Mouse (Mus musculus) midbrain, embryonic 15.5 days (tissue): ENCODE measurements around the gene Mrpl48. TPM values are rescaled to one million over a fixed set of nuclear protein-coding genes. Genes with fewer than 3 reads are reported as not detected.

Experiments used
- ATAC-seq: fragments of 200-750 bp; cut with Nextera tagmentation; replicated peaks from 2 replicates; pipeline ENCODE4 v1.8.0; 2017; ENCODE audit warnings: moderate TSS enrichment
- H3K27ac ChIP-seq: fragments of 300-500 bp; sonication (generic); 2 replicates; pipeline ENCODE4 v1.5.1; 2015; ENCODE audit warnings: mild to moderate bottlenecking, inconsistent platforms
- H3K27me3 ChIP-seq: fragments of 300-500 bp; sonication (generic); replicated peaks from 2 replicates; pipeline ENCODE4 v1.6.1; 2015; ENCODE audit warnings: inconsistent platforms
- H3K36me3 ChIP-seq: fragments of 300-500 bp; sonication (generic); replicated peaks from 2 replicates; pipeline ENCODE4 v1.6.1; 2015; ENCODE audit warnings: inconsistent platforms
- H3K4me1 ChIP-seq: fragments of 300-500 bp; sonication (generic); 2 replicates; pipeline ENCODE4 v1.6.1; 2015; ENCODE audit warnings: inconsistent platforms
- H3K4me2 ChIP-seq: fragments of 300-500 bp; sonication (generic); 2 replicates; pipeline ENCODE4 v1.6.1; 2015; ENCODE audit warnings: inconsistent platforms, mild to moderate bottlenecking, moderate library complexity
- H3K4me3 ChIP-seq: fragments of 300-500 bp; sonication (generic); 2 replicates; pipeline ENCODE4 v1.5.1; 2015; ENCODE audit warnings: mild to moderate bottlenecking, inconsistent platforms
- H3K9ac ChIP-seq: fragments of 300-500 bp; sonication (generic); 2 replicates; pipeline ENCODE4 v1.6.1; 2015; ENCODE audit warnings: mild to moderate bottlenecking, inconsistent platforms
- H3K9me3 ChIP-seq: fragments of 300-500 bp; sonication (generic); 2 replicates; pipeline ENCODE4 v1.6.1; 2016; ENCODE audit warnings: inconsistent platforms
- WGBS: fragments of 180-500 bp; shearing (Covaris S2); methylation state at CpG from one replicate; pipeline ENCODE4 v1.1.7; 2015; ENCODE audit warnings: mixed read lengths; 5-methylcytosine and 5-hydroxymethylcytosine counted together
- polyA plus RNA-seq: library from polyadenylated mRNA; unstranded; fragments of >200 nt; fragmentation: Nextera tagmentation; extraction: Ambion mirVana; gene quantifications from 2 replicates; pipeline ENCODE4 v1.2.1, GENCODE M21; 2015

Mrpl48 gene
- polyA plus RNA-seq, 1 experiment from 2014 or later, result 80.2 TPM

- peaks cover 9% of the 10 kb centered on the region for H3K4me1 ChIP-seq
- no peak overlapping the region for H3K4me3 ChIP-seq
- no peak overlapping the region for H3K27ac ChIP-seq
- no peak for ATAC-seq
- 51% methylated on average over 5 of the region's 5 CpGs for WGBS
- H3K9ac ChIP-seq, result no peak overlapping the region
- no peak overlapping the region for H3K4me2 ChIP-seq
- H3K27me3 ChIP-seq, result no peaks in the 10 kb centered on the region
- H3K9me3 ChIP-seq, result no peaks in the 10 kb centered on the region
- H3K36me3 ChIP-seq, result peaks cover 6% of the 10 kb centered on the region; the same call in 1 of the 2 replicates
Observed at GRCm38 (mm10) chr7:100550338-100551007, 57.6 kb downstream of the Mrpl48 start.

- H3K36me3 ChIP-seq, result peaks cover 6% of the 10 kb centered on the region; the same call in 1 of the 2 replicates
- H3K4me1 ChIP-seq, result peaks cover 2% of the 10 kb centered on the region
- no peak overlapping the region for H3K9ac ChIP-seq
- H3K4me2 ChIP-seq, result no peak overlapping the region
- H3K4me3 ChIP-seq, result no peak overlapping the region
- H3K9me3 ChIP-seq, result no peaks in the 10 kb centered on the region
- ATAC-seq, result no peak
- no peak overlapping the region for H3K27ac ChIP-seq
- no peaks in the 10 kb centered on the region for H3K27me3 ChIP-seq
- WGBS, result 87% methylated on average over 3 of the region's 3 CpGs
Observed at GRCm38 (mm10) chr7:100549796-100550195, 58.3 kb downstream of the Mrpl48 start.

GRCm38 (mm10) chr7:100547631-100548030, 60.5 kb downstream of the Mrpl48 start:
- no peak overlapping the region for H3K4me3 ChIP-seq
- peaks cover 6% of the 10 kb centered on the region; the same call in 1 of the 2 replicates for H3K36me3 ChIP-seq
- no peaks in the 10 kb centered on the region for H3K27me3 ChIP-seq
- WGBS, result 85% methylated on average over 4 of the region's 4 CpGs
- no peak overlapping the region for H3K9ac ChIP-seq
- no peak overlapping the region for H3K27ac ChIP-seq
- H3K4me1 ChIP-seq, result no peaks in the 10 kb centered on the region
- H3K4me2 ChIP-seq, result no peak overlapping the region
- no peak for ATAC-seq
- H3K9me3 ChIP-seq, result no peaks in the 10 kb centered on the region

- Histone ChIP-seq H3K27me3 (no peaks in the 10 kb centered on the region), H3K4me1 (no peaks in the 10 kb centered on the region), H3K36me3 (peaks cover 12% of the 10 kb centered on the region), H3K9me3 (no peaks in the 10 kb centered on the region), H3K9ac (no peak overlapping the region), H3K27ac (no peak overlapping the region), H3K4me2 (no peak overlapping the region), H3K4me3 (no peak overlapping the region)
- ATAC-seq, result no peak
- 80% methylated on average over 1 of the region's 1 CpGs for WGBS
Observed at GRCm38 (mm10) chr7:100544437-100544836, 63.7 kb downstream of the Mrpl48 start.

GRCm38 (mm10) chr7:100539516-100539915, 68.6 kb downstream of the Mrpl48 start:
- no peak overlapping the region for H3K4me2 ChIP-seq
- H3K36me3 ChIP-seq, result peaks cover 11% of the 10 kb centered on the region
- no peak overlapping the region for H3K4me3 ChIP-seq
- no peak for ATAC-seq
- no peak overlapping the region for H3K9ac ChIP-seq
- H3K9me3 ChIP-seq, result no peaks in the 10 kb centered on the region
- no peaks in the 10 kb centered on the region for H3K27me3 ChIP-seq
- no peak overlapping the region for H3K27ac ChIP-seq
- WGBS, result 95% methylated on average over 9 of the region's 9 CpGs
- peaks cover 9% of the 10 kb centered on the region for H3K4me1 ChIP-seq

GRCm38 (mm10) chr7:100537519-100537902, 70.6 kb downstream of the Mrpl48 start:
- Histone ChIP-seq H3K4me2 (peak overlapping the region; percentile 60), H3K4me3 (peak overlapping the region; percentile 58), H3K4me1 (peaks cover 9% of the 10 kb centered on the region), H3K27ac (peak overlapping the region; percentile 88), H3K9ac (peak overlapping the region; percentile 65), H3K36me3 (peaks cover 11% of the 10 kb centered on the region), H3K9me3 (no peaks in the 10 kb centered on the region), H3K27me3 (no peaks in the 10 kb centered on the region)
- WGBS, result 34% methylated on average over 7 of the region's 7 CpGs
- ATAC-seq, result no peak

GRCm38 (mm10) chr7:100536804-100537518, 71.1 kb downstream of the Mrpl48 start, which contains the start of gene Coa4:
TSS of gene Coa4 (plus strand) at chr7:100537071.
- no peaks in the 10 kb centered on the region for H3K27me3 ChIP-seq
- H3K4me3 ChIP-seq, result peak within 1 kb of the TSS; percentile 58
- H3K4me2 ChIP-seq, result peak within 1 kb of the TSS; percentile 60
- under 1% methylated on average over 33 of the region's 33 CpGs for WGBS
- ATAC-seq, result peak; percentile 100
- H3K9ac ChIP-seq, result peak within 1 kb of the TSS; percentile 65
- peaks cover 11% of the 10 kb centered on the region for H3K36me3 ChIP-seq
- H3K9me3 ChIP-seq, result no peaks in the 10 kb centered on the region
- H3K27ac ChIP-seq, result peak within 1 kb of the TSS; percentile 88
- peaks cover 9% of the 10 kb centered on the region for H3K4me1 ChIP-seq

GRCm38 (mm10) chr7:100535831-100536230, 72.3 kb downstream of the Mrpl48 start:
- Histone ChIP-seq H3K27ac (no peak overlapping the region), H3K27me3 (no peaks in the 10 kb centered on the region), H3K9ac (no peak overlapping the region), H3K4me3 (peak overlapping the region; percentile 58; the same call in 1 of the 2 replicates), H3K4me1 (peaks cover 9% of the 10 kb centered on the region), H3K36me3 (peaks cover 11% of the 10 kb centered on the region), H3K4me2 (0 out of 2 replicates have a peak overlapping the region, but pooled peaks have one; percentile 60), H3K9me3 (no peaks in the 10 kb centered on the region)
- WGBS, result 93% methylated on average over 2 of the region's 2 CpGs
- ATAC-seq, result no peak

- peaks cover 9% of the 10 kb centered on the region for H3K4me1 ChIP-seq
- H3K9ac ChIP-seq, result no peak overlapping the region
- 84% methylated on average over 3 of the region's 3 CpGs for WGBS
- H3K4me3 ChIP-seq, result no peak overlapping the region
- no peaks in the 10 kb centered on the region for H3K9me3 ChIP-seq
- no peak overlapping the region for H3K4me2 ChIP-seq
- H3K36me3 ChIP-seq, result peaks cover 3% of the 10 kb centered on the region
- no peak overlapping the region for H3K27ac ChIP-seq
- ATAC-seq, result no peak
- H3K27me3 ChIP-seq, result no peaks in the 10 kb centered on the region
Observed at GRCm38 (mm10) chr7:100534216-100534615, 73.9 kb downstream of the Mrpl48 start.

- H3K27ac ChIP-seq, result no peak overlapping the region
- ATAC-seq, result no peak
Observed at GRCm38 (mm10) chr7:100533503-100533902, 74.6 kb downstream of the Mrpl48 start.

GRCm38 (mm10) chr7:100530766-100531165, 77.3 kb downstream of the Mrpl48 start:
- 93% methylated on average over 5 of the region's 5 CpGs for WGBS
- no peak overlapping the region for H3K27ac ChIP-seq

More at GRCm38 (mm10) chr7:100533503-100533902, 74.6 kb downstream of the Mrpl48 start:
- no peak overlapping the region for H3K9ac ChIP-seq
- H3K27me3 ChIP-seq, result no peaks in the 10 kb centered on the region
- H3K4me3 ChIP-seq, result no peak overlapping the region
- no peaks in the 10 kb centered on the region for H3K9me3 ChIP-seq
- 82% methylated on average over 2 of the region's 2 CpGs for WGBS
- peaks cover 9% of the 10 kb centered on the region for H3K4me1 ChIP-seq
- no peak overlapping the region for H3K4me2 ChIP-seq
- no peaks in the 10 kb centered on the region for H3K36me3 ChIP-seq

GRCm38 (mm10) chr7:100524669-100525068, 83.4 kb downstream of the Mrpl48 start:
- no peaks in the 10 kb centered on the region for H3K36me3 ChIP-seq
- no peaks in the 10 kb centered on the region for H3K27me3 ChIP-seq
- no peak overlapping the region for H3K9ac ChIP-seq
- H3K4me3 ChIP-seq, result no peak overlapping the region
- no peaks in the 10 kb centered on the region for H3K9me3 ChIP-seq
- H3K4me2 ChIP-seq, result no peak overlapping the region
- no peak for ATAC-seq
- WGBS, result 75% methylated on average over 8 of the region's 8 CpGs
- no peak overlapping the region for H3K27ac ChIP-seq
- no peaks in the 10 kb centered on the region for H3K4me1 ChIP-seq

More at GRCm38 (mm10) chr7:100530766-100531165, 77.3 kb downstream of the Mrpl48 start:
- H3K27me3 ChIP-seq, result no peaks in the 10 kb centered on the region
- no peaks in the 10 kb centered on the region for H3K4me1 ChIP-seq
- H3K9ac ChIP-seq, result no peak overlapping the region
- H3K36me3 ChIP-seq, result no peaks in the 10 kb centered on the region
- no peak for ATAC-seq
- no peak overlapping the region for H3K4me3 ChIP-seq
- H3K4me2 ChIP-seq, result no peak overlapping the region
- H3K9me3 ChIP-seq, result no peaks in the 10 kb centered on the region
